Mouse (Mus musculus): ENCODE data around the gene Bcar3. TPM values are rescaled to one million over a fixed set of nuclear protein-coding genes. Genes with fewer than 3 reads are reported as not detected.

Bcar3 gene
- polyA plus RNA-seq, 1 experiment: 8.2 TPM

GRCm38 (mm10) chr3:122499647-122500046 lies 205.7 kb downstream of the Bcar3 start:
- Histone ChIP-seq H3K36me3 (ENCODE audit: control insufficient read depth, insufficient read depth, low read length) (no peaks in the 10 kb centered on the region), H3K27ac (ENCODE audit: control insufficient read depth, insufficient read depth, low read length) (no peak overlapping the region), H3K27me3 (ENCODE audit: control insufficient read depth, insufficient read depth, low read length) (no peaks in the 10 kb centered on the region), H3K4me3 (ENCODE audit: control insufficient read depth, insufficient read depth, low read length) (no peak overlapping the region), H3K4me1 (replicated peaks; ENCODE audit: control insufficient read depth, insufficient read depth, low read length) (no peaks in the 10 kb centered on the region)
- DNase-seq: no peak
- TF ChIP-seq POLR2A (IDR thresholded peaks at IDR 0.05; ENCODE audit: control insufficient read depth, extremely low read depth, insufficient read depth, low read length, poor library complexity): no peak
- TF ChIP-seq CTCF (IDR thresholded peaks at IDR 0.05; ENCODE audit: borderline replicate concordance, control insufficient read depth, extremely low read depth, insufficient read depth, low read length, poor library complexity): no peak
- 97% methylated on average over 6 of the region's 6 CpGs for WGBS

GRCm38 (mm10) chr3:122500929-122501328 lies 207.0 kb downstream of the Bcar3 start:
- no peak for DNase-seq
- Histone ChIP-seq H3K27ac (ENCODE audit: control insufficient read depth, insufficient read depth, low read length) (no peak overlapping the region), H3K4me3 (ENCODE audit: control insufficient read depth, insufficient read depth, low read length) (no peak overlapping the region), H3K36me3 (ENCODE audit: control insufficient read depth, insufficient read depth, low read length) (no peaks in the 10 kb centered on the region), H3K27me3 (ENCODE audit: control insufficient read depth, insufficient read depth, low read length) (no peaks in the 10 kb centered on the region), H3K4me1 (replicated peaks; ENCODE audit: control insufficient read depth, insufficient read depth, low read length) (no peaks in the 10 kb centered on the region)
- WGBS: 95% methylated on average over 9 of the region's 9 CpGs
- TF ChIP-seq POLR2A (IDR thresholded peaks at IDR 0.05; ENCODE audit: control insufficient read depth, extremely low read depth, insufficient read depth, low read length, poor library complexity) (no peak), CTCF (IDR thresholded peaks at IDR 0.05; ENCODE audit: borderline replicate concordance, control insufficient read depth, extremely low read depth, insufficient read depth, low read length, poor library complexity) (no peak)

DNA sequence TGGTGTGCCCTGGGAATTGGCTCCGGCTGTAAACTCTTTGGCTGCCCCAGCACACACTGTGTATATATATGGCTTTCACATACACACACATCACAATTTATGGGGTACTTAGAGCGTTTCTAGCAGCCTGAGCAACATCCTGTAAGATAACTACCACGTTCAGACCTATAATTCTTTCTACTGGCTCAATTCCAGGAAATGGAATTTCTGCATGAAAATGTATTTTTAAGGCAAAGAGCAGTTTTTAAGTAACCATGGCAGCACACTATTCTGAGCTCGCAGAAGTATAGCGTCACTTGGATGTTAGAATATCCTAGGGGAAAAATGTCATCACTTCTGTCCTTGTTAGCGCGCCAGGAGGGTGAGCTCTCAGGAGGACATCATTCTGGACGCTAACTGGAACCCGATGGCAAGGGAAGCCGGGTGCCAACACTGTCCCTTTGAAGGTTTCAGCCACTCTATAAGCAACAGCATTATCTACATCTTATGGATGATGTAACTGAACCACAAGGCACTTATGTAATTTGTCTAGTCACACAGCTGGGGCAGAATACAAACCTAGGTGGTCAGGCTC lies 212.5 kb downstream of the Bcar3 start:
- Histone ChIP-seq H3K4me3 (ENCODE audit: control insufficient read depth, insufficient read depth, low read length) (no peak overlapping the region), H3K36me3 (ENCODE audit: control insufficient read depth, insufficient read depth, low read length) (no peaks in the 10 kb centered on the region), H3K27me3 (ENCODE audit: control insufficient read depth, insufficient read depth, low read length) (no peaks in the 10 kb centered on the region), H3K27ac (ENCODE audit: control insufficient read depth, insufficient read depth, low read length) (no peak overlapping the region), H3K4me1 (replicated peaks; ENCODE audit: control insufficient read depth, insufficient read depth, low read length) (no peaks in the 10 kb centered on the region)
- TF ChIP-seq CTCF (IDR thresholded peaks at IDR 0.05; ENCODE audit: borderline replicate concordance, control insufficient read depth, extremely low read depth, insufficient read depth, low read length, poor library complexity) (no peak), POLR2A (IDR thresholded peaks at IDR 0.05; ENCODE audit: control insufficient read depth, extremely low read depth, insufficient read depth, low read length, poor library complexity) (no peak)
- WGBS: 78% methylated on average over 10 of the region's 10 CpGs
- no peak for DNase-seq

GRCm38 (mm10) chr3:122507826-122508225 lies 213.9 kb downstream of the Bcar3 start:
- no peaks in the 10 kb centered on the region for H3K4me1 ChIP-seq (replicated peaks; ENCODE audit: control insufficient read depth, insufficient read depth, low read length)
- no peaks in the 10 kb centered on the region for H3K36me3 ChIP-seq (ENCODE audit: control insufficient read depth, insufficient read depth, low read length)
- H3K27ac ChIP-seq (ENCODE audit: control insufficient read depth, insufficient read depth, low read length): no peak overlapping the region
- H3K27me3 ChIP-seq (ENCODE audit: control insufficient read depth, insufficient read depth, low read length): no peaks in the 10 kb centered on the region
- DNase-seq: no peak
- TF ChIP-seq POLR2A (IDR thresholded peaks at IDR 0.05; ENCODE audit: control insufficient read depth, extremely low read depth, insufficient read depth, low read length, poor library complexity): no peak
- H3K4me3 ChIP-seq (ENCODE audit: control insufficient read depth, insufficient read depth, low read length): no peak overlapping the region
- WGBS: 97% methylated on average over 14 of the region's 14 CpGs

GRCm38 (mm10) chr3:122509084-122509483 lies 215.1 kb downstream of the Bcar3 start:
- 50% methylated on average over 5 of the region's 5 CpGs for WGBS
- Histone ChIP-seq H3K27ac (ENCODE audit: control insufficient read depth, insufficient read depth, low read length) (no peak overlapping the region), H3K4me3 (ENCODE audit: control insufficient read depth, insufficient read depth, low read length) (no peak overlapping the region), H3K36me3 (ENCODE audit: control insufficient read depth, insufficient read depth, low read length) (no peaks in the 10 kb centered on the region), H3K27me3 (ENCODE audit: control insufficient read depth, insufficient read depth, low read length) (no peaks in the 10 kb centered on the region), H3K4me1 (replicated peaks; ENCODE audit: control insufficient read depth, insufficient read depth, low read length) (no peaks in the 10 kb centered on the region)
- TF ChIP-seq POLR2A (IDR thresholded peaks at IDR 0.05; ENCODE audit: control insufficient read depth, extremely low read depth, insufficient read depth, low read length, poor library complexity) (no peak), CTCF (IDR thresholded peaks at IDR 0.05; ENCODE audit: borderline replicate concordance, control insufficient read depth, extremely low read depth, insufficient read depth, low read length, poor library complexity) (peak; percentile 60; the same call in 1 of the 2 replicates)
- DNase-seq: peak; percentile 37

- WGBS: 82% methylated on average over 11 of the region's 11 CpGs
- Histone ChIP-seq H3K27ac (ENCODE audit: control insufficient read depth, insufficient read depth, low read length) (no peak overlapping the region), H3K27me3 (ENCODE audit: control insufficient read depth, insufficient read depth, low read length) (no peaks in the 10 kb centered on the region), H3K36me3 (ENCODE audit: control insufficient read depth, insufficient read depth, low read length) (no peaks in the 10 kb centered on the region), H3K4me1 (replicated peaks; ENCODE audit: control insufficient read depth, insufficient read depth, low read length) (no peaks in the 10 kb centered on the region), H3K4me3 (ENCODE audit: control insufficient read depth, insufficient read depth, low read length) (no peak overlapping the region)
- TF ChIP-seq CTCF (IDR thresholded peaks at IDR 0.05; ENCODE audit: borderline replicate concordance, control insufficient read depth, extremely low read depth, insufficient read depth, low read length, poor library complexity) (no peak), POLR2A (IDR thresholded peaks at IDR 0.05; ENCODE audit: control insufficient read depth, extremely low read depth, insufficient read depth, low read length, poor library complexity) (no peak)
- DNase-seq: no peak
Observed at GRCm38 (mm10) chr3:122509534-122510239, 215.8 kb downstream of the Bcar3 start.
